Mouse (Mus musculus) kidney, adult 2 months (tissue): ENCODE measurements around the gene A430033K04Rik.

ENCODE experiments used
- CTCF ChIP-seq: fragments of 200-500 bp; conservative IDR thresholded peaks from 2 replicates; pipeline ENCODE4 v1.5.1; 2011; ENCODE audit warnings: low read depth, mild to moderate bottlenecking, control low read depth, low read length, moderate library complexity, mixed read lengths; ENCODE audit not compliant: insufficient read depth, insufficient read length
- POLR2A ChIP-seq: fragments of 200-500 bp; IDR thresholded peaks from one replicate; pipeline ENCODE4 v1.6.1; 2011; ENCODE audit warnings: low read depth, low read length, control low read depth

DNA sequence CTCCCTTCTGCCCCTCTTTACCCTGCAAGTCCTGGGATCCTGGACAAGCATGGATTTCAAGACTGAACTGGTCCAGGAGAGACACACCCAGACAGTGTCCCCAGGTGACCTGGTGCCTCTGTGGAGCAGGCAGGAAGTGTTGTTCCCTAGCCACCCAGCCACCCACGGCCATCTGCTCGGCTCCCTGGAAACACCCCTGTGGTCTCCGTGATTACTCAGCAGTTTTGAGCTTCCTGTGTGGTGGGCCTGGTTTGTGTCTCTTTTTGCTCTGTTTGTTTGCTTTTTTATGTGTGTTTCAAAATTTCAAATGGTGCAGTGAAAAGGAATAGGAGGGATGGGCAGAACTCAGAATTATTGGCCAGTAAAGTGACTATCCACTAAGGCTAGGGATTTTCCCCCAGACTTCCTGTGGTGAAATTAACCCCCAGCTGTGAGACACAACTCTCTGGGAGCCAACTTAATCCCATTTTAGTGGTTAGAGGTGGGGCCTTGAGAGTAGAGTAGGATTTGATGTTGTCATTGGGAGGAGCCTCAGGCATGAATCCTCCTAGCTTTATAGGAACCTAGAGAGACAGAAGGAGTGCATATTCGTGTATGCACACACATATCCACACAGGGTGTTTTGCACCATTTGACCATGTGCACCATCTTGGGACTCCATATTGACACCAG is 72.0 kb downstream of the A430033K04Rik start:
- no peak for TF ChIP-seq CTCF
- no peak for TF ChIP-seq POLR2A
